8 mouse cellular contexts compared by ENCODE assay signal in genomic region chr14:28505051-28505585, GRCm38 (mm10). TPM values are rescaled to one million over a fixed set of nuclear protein-coding genes. Genes with fewer than 3 reads are reported as not detected.
DNase-seq lines count a peak whose midpoint lies in the region; ATAC-seq and TF ChIP-seq lines count a peak whose summit lies in the region.

No protein-coding gene starts in this region.

- peak; percentile 11 to 52 for DNase-seq in left cerebral cortex, postnatal 10 days (ENCODE audit: extremely low spot score in 1 of 2, low spot score in 2 of 2)
- no peak for DNase-seq in left cerebral cortex, adult 11 months (ENCODE audit: low spot score)
- peak; percentile 49 for DNase-seq in embryo, embryonic 11.5 days (ENCODE audit: low read depth, low spot score)
- DNase-seq in heart, embryonic 10.5 days (ENCODE audit: low spot score): peak; percentile 86
- DNase-seq in kidney, adult 9 months: peak; percentile 39
- peak; percentile 17 for DNase-seq in liver, postnatal 0 days
- DNase-seq in right cerebral cortex, postnatal 4 days: peak; percentile 41
- DNase-seq in natural killer cell, adult 2 months (ENCODE audit: low spot score in 2 of 2): no peak

- no peak for ATAC-seq in liver, postnatal 0 days

- H3K27me3 ChIP-seq in heart, embryonic 10.5 days (ENCODE audit: insufficient read depth, poor library complexity, severe bottlenecking): peaks cover 10% of the 10 kb centered on the region; the same call in 1 of the 2 replicates
- H3K27me3 ChIP-seq in liver, postnatal 0 days (ENCODE audit: insufficient read depth, low read length): peaks cover 79% of the 10 kb centered on the region

- peaks cover 24% of the 10 kb centered on the region for H3K4me1 ChIP-seq in heart, embryonic 10.5 days
- peaks cover 3% of the 10 kb centered on the region; the same call in 1 of the 2 replicates for H3K4me1 ChIP-seq in liver, postnatal 0 days (ENCODE audit: insufficient read depth)

- peak overlapping the region; percentile 87 for H3K4me3 ChIP-seq in heart, embryonic 10.5 days
- peak overlapping the region; percentile 54 for H3K4me3 ChIP-seq in liver, postnatal 0 days (ENCODE audit: low read depth, low read length)

- H3K4me2 ChIP-seq in liver, postnatal 0 days (ENCODE audit: low read depth, low read length): peak overlapping the region; percentile 82

- H3K9me3 ChIP-seq in heart, embryonic 10.5 days: no peaks in the 10 kb centered on the region
- no peaks in the 10 kb centered on the region for H3K9me3 ChIP-seq in liver, postnatal 0 days (ENCODE audit: low read length)

- WGBS in heart, embryonic 10.5 days: under 1% methylated on average over 22 of the region's 22 CpGs
- under 1% methylated on average over 22 of the region's 22 CpGs for WGBS in liver, postnatal 0 days (ENCODE audit: insufficient replicate concordance)

- intact Hi-C loops in left cerebral cortex, postnatal 10 days (cut with DNase I): loop anchor here (5.0 to 10.0 kb wide), 2 partner anchors 413 to 500 kb away; no protein-coding TSS in a partner anchor

- H3K27ac ChIP-seq in heart, embryonic 10.5 days: peak overlapping the region; percentile 96
- H3K27ac ChIP-seq in liver, postnatal 0 days (ENCODE audit: low read depth): no peak overlapping the region

- H3K36me3 ChIP-seq in heart, embryonic 10.5 days: no peaks in the 10 kb centered on the region
- no peaks in the 10 kb centered on the region for H3K36me3 ChIP-seq in liver, postnatal 0 days (replicated peaks; ENCODE audit: insufficient read depth, low read length)

- no peak for TF ChIP-seq EP300 in liver, postnatal 0 days (IDR thresholded peaks at IDR 0.05; ENCODE audit: low read depth)

- no peak overlapping the region for H3K9ac ChIP-seq in liver, postnatal 0 days (replicated peaks)

- 0 out of 2 replicates have a peak, but pooled peaks have one; percentile 12 for TF ChIP-seq CTCF in liver, postnatal 0 days (IDR thresholded peaks at IDR 0.05; ENCODE audit: low read depth)

RNA-seq across cellular contexts. Expression of gene Wnt5a, which starts 0.6 kb away (rescaled TPM):
- 10 to 100 TPM in 1 of 2 experiments, 1 to 10 TPM in 1; 10.0 to 11.3 TPM for total RNA-seq in left cerebral cortex, postnatal 10 days (2021)
- polyA plus RNA-seq in heart, embryonic 10.5 days (2016; fragmentation: Nextera tagmentation; extraction: Ambion mirVana): 34.9 and 43.7 TPM in 2 replicates
- 0.14 and 0.37 TPM in 2 replicates for polyA plus RNA-seq in liver, postnatal 0 days (2015; fragmentation: Nextera tagmentation; extraction: Ambion mirVana)

Comparison
In these comparisons a context has a peak if more than half of its experiments do, and no peak if none do; other contexts are left out.
1. DNase-seq: peak in left cerebral cortex, postnatal 10 days (2 of 2), embryo, embryonic 11.5 days (single experiment), heart, embryonic 10.5 days (single experiment), kidney, adult 9 months (single experiment), liver, postnatal 0 days (single experiment) and right cerebral cortex, postnatal 4 days (single experiment); none in left cerebral cortex, adult 11 months (single experiment) and natural killer cell, adult 2 months (0 of 2).
2. RNA of gene Wnt5a, which starts 0.6 kb away (polyA plus RNA-seq): 34.9 to 43.7 TPM in heart, embryonic 10.5 days; 0.14 to 0.37 TPM in liver, postnatal 0 days; every median in the first group is over 10 times any median in the second.